Mouse (Mus musculus) ES-E14 (cell line): ENCODE measurements at regions not wholly inside any gene's neighbourhood (a gene's known extent, or its start where the extent isn't known, plus 50 kb on each side); places are given as distances from the start of the nearest gene placed in this dataset.

Experiments used
- HCFC1 ChIP-seq: IDR thresholded peaks from 2 replicates; pipeline ENCODE4 v1.6.1; 2012; ENCODE audit warnings: low read length, inconsistent platforms, borderline replicate concordance; ENCODE audit not compliant: insufficient read depth
- MAFK ChIP-seq: IDR thresholded peaks from 2 replicates; pipeline ENCODE4 v1.6.1; 2014; ENCODE audit warnings: mild to moderate bottlenecking, low read depth, low read length, inconsistent platforms; ENCODE audit not compliant: insufficient read depth
- ZC3H11A ChIP-seq: IDR thresholded peaks from 2 replicates; pipeline ENCODE4 v1.6.1; 2012; ENCODE audit warnings: low read depth, mild to moderate bottlenecking, inconsistent platforms, low read length, borderline replicate concordance

DNA sequence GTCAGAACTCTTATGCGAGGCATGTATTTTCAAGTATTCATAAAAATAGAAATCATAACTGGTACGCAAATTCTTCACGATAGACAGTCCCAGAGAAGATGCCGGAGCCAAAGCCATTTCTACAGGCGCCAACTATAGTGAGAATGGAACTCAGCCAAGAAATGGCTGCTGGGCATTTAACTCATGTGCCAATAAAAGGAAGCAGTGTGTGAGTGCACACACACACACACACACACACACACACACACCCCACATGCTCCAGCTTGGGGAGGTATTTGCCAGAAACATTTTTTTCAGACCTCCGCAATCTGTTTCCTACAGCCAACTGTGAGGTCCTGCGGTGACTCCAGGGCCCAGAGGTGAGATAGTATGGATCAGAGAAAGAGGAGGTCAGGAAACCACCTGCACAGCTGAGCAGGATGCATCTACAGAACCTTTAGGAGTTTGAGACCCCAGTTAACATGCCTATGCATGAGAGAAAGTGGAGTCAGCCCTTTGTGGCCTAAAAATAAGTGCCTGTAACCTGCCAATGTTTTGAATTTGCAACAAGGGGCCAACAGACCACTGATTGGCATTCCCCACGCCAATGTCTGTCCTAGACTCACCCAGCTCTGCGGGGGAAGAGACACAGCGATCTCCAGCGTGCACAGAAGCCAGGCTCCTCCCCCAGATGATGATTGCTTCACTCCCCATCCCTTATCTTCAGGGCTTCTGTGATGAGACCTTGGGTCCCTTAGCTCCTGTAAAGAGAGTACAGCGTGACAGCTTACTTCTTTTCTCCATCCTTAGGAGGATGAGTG lies 262.1 kb upstream of the Sp8 start:
- no peak for TF ChIP-seq HCFC1
- TF ChIP-seq ZC3H11A: no peak
- TF ChIP-seq MAFK: no peak
